Mouse (Mus musculus): ENCODE measurements around the gene Snx27. TPM values are rescaled to one million over a fixed set of nuclear protein-coding genes. Genes with fewer than 3 reads are reported as not detected.
A peak's percentile ranks its signal among the peaks of the same experiment; 100 is the strongest.

The Snx27 gene
- total and polyA plus RNA-seq, 3 experiments = 36.9 to 123 (median 45.4) TPM

- Histone ChIP-seq H3K4me1 (ENCODE audit: control insufficient read depth in 1 of 2, insufficient read depth in 2 of 2, low read length in 2 of 2) (0 out of 4 replicates have a peak, but pooled peaks cover 0 to 2% of the 10 kb centered on the region in 2 experiments), H3K79me2 (ENCODE audit: control insufficient read depth, insufficient read depth, low read length, poor library complexity) (peaks cover 8% of the 10 kb centered on the region; the same call in 1 of the 2 replicates), H3K9me3 (replicated peaks; ENCODE audit: insufficient read depth, low read length) (no peaks in the 10 kb centered on the region), H3K27ac (ENCODE audit: control insufficient read depth, low read depth, low read length) (no peak overlapping the region), H3K9ac (ENCODE audit: control insufficient read depth, low read depth, low read length, poor library complexity, severe bottlenecking) (no peak overlapping the region), H3K4me3 (ENCODE audit: control insufficient read depth in 1 of 2, insufficient read depth in 1 of 2, low read depth in 2 of 2, low read length in 2 of 2) (no peak overlapping the region), H3K27me3 (ENCODE audit: control insufficient read depth in 1 of 2, insufficient read depth in 2 of 2, low read length in 2 of 2) (no peaks in the 10 kb centered on the region), H3K36me3 (ENCODE audit: control insufficient read depth in 1 of 2, insufficient read depth in 2 of 2, low read length in 2 of 2) (peaks cover 6 to 13% of the 10 kb centered on the region in 2 experiments; a peak in 3 of 4 replicates)
- TF ChIP-seq SIN3A (IDR thresholded peaks at IDR 0.05; ENCODE audit: low read length) (no peak), MAX (IDR thresholded peaks at IDR 0.05; ENCODE audit: low read length) (no peak), ZMIZ1 (IDR thresholded peaks at IDR 0.05; ENCODE audit: low read depth, low read length) (no peak), BHLHE40 (IDR thresholded peaks at IDR 0.05; ENCODE audit: borderline replicate concordance, low read depth, low read length) (no peak), JUND (IDR thresholded peaks at IDR 0.05; ENCODE audit: low read depth, low read length) (no peak), RCOR1 (IDR thresholded peaks at IDR 0.05; ENCODE audit: low read depth, low read length) (no peak), CTCF (IDR thresholded peaks at IDR 0.05 in 2 of 3, conservative IDR thresholded peaks at IDR 0.05 in 1 of 3; ENCODE audit: control insufficient read depth in 1 of 3, insufficient read depth in 1 of 3, low read depth in 2 of 3, low read length in 3 of 3, poor library complexity in 1 of 3, severe bottlenecking in 1 of 3) (no peak), CHD1 (IDR thresholded peaks at IDR 0.05; ENCODE audit: low read depth, low read length) (no peak), TCF12 (IDR thresholded peaks at IDR 0.05; ENCODE audit: low read depth, low read length) (no peak), MEF2A (IDR thresholded peaks at IDR 0.05; ENCODE audit: extremely low read depth, insufficient replicate concordance, low read depth, low read length, poor library complexity, severe bottlenecking) (no peak), ZKSCAN1 (IDR thresholded peaks at IDR 0.05; ENCODE audit: low read depth, low read length) (no peak), MYB (IDR thresholded peaks at IDR 0.05; ENCODE audit: low read depth, low read length) (no peak), POLR2AphosphoS5 (IDR thresholded peaks at IDR 0.05; ENCODE audit: borderline replicate concordance, low read depth, low read length) (no peak), USF2 (IDR thresholded peaks at IDR 0.05; ENCODE audit: borderline replicate concordance in 1 of 2, insufficient read depth in 1 of 2, low read depth in 1 of 2, low read length in 2 of 2) (no peak), MAFK (IDR thresholded peaks at IDR 0.05; ENCODE audit: borderline replicate concordance, low read depth, low read length) (no peak), POLR2A (IDR thresholded peaks at IDR 0.05; ENCODE audit: control insufficient read depth in 1 of 2, insufficient read depth in 1 of 2, low read depth in 1 of 2, low read length in 2 of 2, poor library complexity in 1 of 2) (no peak), UBTF (IDR thresholded peaks at IDR 0.05; ENCODE audit: borderline replicate concordance, insufficient read depth, low read depth, low read length) (no peak), GABPA (IDR thresholded peaks at IDR 0.05; ENCODE audit: low read depth, low read length) (no peak)
- DNase-seq (ENCODE audit: low read depth, low spot score) = no peak
These were observed 17.4 kb downstream of the Snx27 start for GRCm38 (mm10) chr3:94565127-94565526.

GRCm38 (mm10) chr3:94564356-94565010 is 18.0 kb downstream of the Snx27 start:
- Histone ChIP-seq H3K9me3 (replicated peaks; ENCODE audit: insufficient read depth, low read length) (no peaks in the 10 kb centered on the region), H3K4me1 (ENCODE audit: control insufficient read depth in 1 of 2, insufficient read depth in 2 of 2, low read length in 2 of 2) (0 out of 4 replicates have a peak, but pooled peaks cover 0 to 2% of the 10 kb centered on the region in 2 experiments), H3K9ac (ENCODE audit: control insufficient read depth, low read depth, low read length, poor library complexity, severe bottlenecking) (no peak overlapping the region), H3K4me3 (ENCODE audit: control insufficient read depth in 1 of 2, insufficient read depth in 1 of 2, low read depth in 2 of 2, low read length in 2 of 2) (no peak overlapping the region), H3K36me3 (ENCODE audit: control insufficient read depth in 1 of 2, insufficient read depth in 2 of 2, low read length in 2 of 2) (peaks cover 6 to 13% of the 10 kb centered on the region in 2 experiments; a peak in 3 of 4 replicates), H3K27me3 (ENCODE audit: control insufficient read depth in 1 of 2, insufficient read depth in 2 of 2, low read length in 2 of 2) (no peaks in the 10 kb centered on the region), H3K79me2 (ENCODE audit: control insufficient read depth, insufficient read depth, low read length, poor library complexity) (peaks cover 8% of the 10 kb centered on the region; the same call in 1 of the 2 replicates), H3K27ac (ENCODE audit: control insufficient read depth, low read depth, low read length) (no peak overlapping the region)
- no peak for DNase-seq (ENCODE audit: low read depth, low spot score)
- TF ChIP-seq HCFC1 (IDR thresholded peaks at IDR 0.05; ENCODE audit: low read depth, low read length) = no peak
- TF ChIP-seq MYB (IDR thresholded peaks at IDR 0.05; ENCODE audit: low read depth, low read length) = no peak
- TF ChIP-seq USF2 (IDR thresholded peaks at IDR 0.05; ENCODE audit: borderline replicate concordance in 1 of 2, insufficient read depth in 1 of 2, low read depth in 1 of 2, low read length in 2 of 2) = no peak
- TF ChIP-seq CHD2 (IDR thresholded peaks at IDR 0.05; ENCODE audit: low read length) = no peak
- peak in 2 of 3 experiments; percentile 18 to 40; a peak in 2 of 6 replicates for TF ChIP-seq CTCF (IDR thresholded peaks at IDR 0.05 in 2 of 3, conservative IDR thresholded peaks at IDR 0.05 in 1 of 3; ENCODE audit: control insufficient read depth in 1 of 3, insufficient read depth in 1 of 3, low read depth in 2 of 3, low read length in 3 of 3, poor library complexity in 1 of 3, severe bottlenecking in 1 of 3)
- TF ChIP-seq SMC3 (IDR thresholded peaks at IDR 0.05; ENCODE audit: low read depth, low read length) = 0 out of 2 replicates have a peak, but pooled peaks have one; percentile 12
- TF ChIP-seq ZNF384 (IDR thresholded peaks at IDR 0.05; ENCODE audit: low read depth, low read length) = peak; percentile 42; the same call in 1 of the 2 replicates
- TF ChIP-seq RAD21 (IDR thresholded peaks at IDR 0.05; ENCODE audit: low read depth, low read length) = no peak
- TF ChIP-seq TCF12 (IDR thresholded peaks at IDR 0.05; ENCODE audit: low read depth, low read length) = no peak
- no peak for TF ChIP-seq JUND (IDR thresholded peaks at IDR 0.05; ENCODE audit: low read depth, low read length)
- no peak for TF ChIP-seq ELF1 (IDR thresholded peaks at IDR 0.05; ENCODE audit: low read depth, low read length)
- TF ChIP-seq MAX (IDR thresholded peaks at IDR 0.05; ENCODE audit: low read length) = no peak

Data from MEL (cell line).